Mouse (Mus musculus): ENCODE data around the gene Ampd2. TPM values are rescaled to one million over a fixed set of nuclear protein-coding genes. Genes with fewer than 3 reads are reported as not detected.

The Ampd2 gene
- total RNA-seq, 2 experiments from 2014 or later: 79.3 to 92.2 TPM

DNA sequence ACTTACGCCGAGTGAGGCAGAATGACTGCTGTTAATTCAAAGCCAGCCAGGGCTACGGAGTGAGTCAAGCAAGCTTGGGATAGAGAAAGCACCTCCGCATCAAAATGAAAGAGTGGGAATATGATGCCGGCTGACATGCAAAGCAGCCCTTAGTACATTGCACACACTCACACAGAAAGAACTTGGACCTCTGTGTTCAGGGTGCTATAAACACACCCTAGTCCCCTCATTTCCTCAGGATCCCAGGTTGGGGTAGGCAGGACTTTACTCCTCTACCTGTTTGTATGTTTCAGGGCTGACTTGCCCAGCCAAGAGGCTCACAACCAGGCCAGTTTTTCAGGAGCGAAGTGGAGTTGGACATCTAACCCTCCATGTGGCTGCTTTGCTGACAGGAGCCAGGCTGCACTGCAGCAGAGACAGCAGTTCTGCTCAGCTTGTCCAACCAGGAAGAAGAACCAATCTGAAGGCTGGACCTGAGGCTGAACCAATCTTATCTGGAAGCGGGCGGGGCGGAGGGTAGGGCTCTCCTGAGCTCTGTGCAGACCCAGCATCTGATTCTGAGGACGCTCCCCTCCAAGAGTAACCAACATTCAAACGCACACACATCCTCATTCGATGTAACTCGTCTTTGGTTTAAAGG, 17.1 kb downstream of the Ampd2 start:
- peak; percentile 59 for DNase-seq

GRCm38 (mm10) chr3:108068826-108069225, 17.6 kb downstream of the Ampd2 start:
- peak; percentile 6 for DNase-seq

DNA sequence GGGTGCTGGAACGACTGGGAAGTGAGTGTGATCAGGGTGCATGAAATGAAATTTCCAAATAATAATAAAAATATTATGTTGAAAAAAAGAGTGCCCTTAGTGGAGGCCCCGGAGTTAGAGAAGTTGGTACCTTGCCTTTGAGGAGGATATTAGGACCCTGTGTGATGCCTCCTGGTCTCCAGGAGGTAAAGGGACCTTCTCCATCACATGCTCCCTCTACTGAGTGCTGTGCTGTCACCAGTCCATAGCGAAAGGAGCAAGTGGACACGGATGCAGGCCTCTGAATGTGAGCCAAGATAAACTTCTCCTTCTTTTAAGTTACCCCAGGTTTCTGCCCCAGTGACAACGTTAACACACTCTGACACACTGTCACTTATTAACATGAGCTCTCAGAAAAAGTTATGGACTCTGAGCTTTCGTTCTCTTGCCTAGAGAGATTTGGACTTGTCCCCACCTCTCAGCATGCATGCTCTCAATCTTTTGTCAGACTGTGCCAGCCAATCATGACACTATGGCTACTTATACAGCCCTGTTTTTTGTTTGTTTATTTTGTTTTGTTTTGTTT, 19.0 kb downstream of the Ampd2 start:
- no peak for DNase-seq

GRCm38 (mm10) chr3:108065551-108065950, 20.9 kb downstream of the Ampd2 start:
- DNase-seq: no peak

- DNase-seq: no peak
Observed at GRCm38 (mm10) chr3:108064672-108065071, 21.8 kb downstream of the Ampd2 start.

DNA sequence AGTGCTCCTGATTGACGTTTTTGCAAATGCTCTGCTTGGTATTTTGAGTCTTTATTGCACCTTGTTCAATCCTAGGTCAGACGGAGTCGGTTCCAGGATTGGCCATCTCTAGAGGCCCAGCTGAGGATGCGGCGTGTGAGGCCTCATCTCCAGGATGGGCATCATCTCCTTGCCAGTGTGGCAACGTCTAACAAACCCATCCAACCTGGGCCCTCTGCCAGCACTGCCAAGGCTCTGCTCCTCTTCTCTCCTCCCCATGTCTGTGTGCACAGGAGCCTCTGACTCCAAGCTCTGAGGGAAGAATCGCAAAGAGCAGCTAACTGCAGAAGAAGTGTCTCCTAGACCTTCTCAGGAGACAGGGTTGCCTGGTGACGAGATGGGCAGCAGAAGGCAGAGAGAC, 23.8 kb downstream of the Ampd2 start:
- peak; percentile 56 for DNase-seq

DNA sequence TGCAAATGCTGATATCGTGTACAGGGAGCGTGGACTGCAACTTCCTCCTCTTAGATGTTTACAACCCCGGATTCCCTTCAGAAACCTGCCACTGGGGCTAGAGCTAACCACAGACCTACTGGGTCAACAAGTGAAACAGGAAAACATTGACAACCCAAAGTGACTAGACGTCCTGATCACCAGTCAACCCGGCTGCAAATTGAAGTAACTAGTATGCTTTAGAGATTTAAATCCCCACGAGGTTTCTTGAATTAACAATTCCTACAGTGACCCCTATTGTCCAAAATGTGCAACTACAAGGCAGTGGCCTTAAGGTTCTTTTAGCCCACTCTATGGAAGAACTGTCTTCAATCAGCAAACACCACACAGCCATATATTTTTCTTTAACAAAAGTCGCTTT, 25.0 kb downstream of the Ampd2 start:
- DNase-seq: peak; percentile 66

DNA sequence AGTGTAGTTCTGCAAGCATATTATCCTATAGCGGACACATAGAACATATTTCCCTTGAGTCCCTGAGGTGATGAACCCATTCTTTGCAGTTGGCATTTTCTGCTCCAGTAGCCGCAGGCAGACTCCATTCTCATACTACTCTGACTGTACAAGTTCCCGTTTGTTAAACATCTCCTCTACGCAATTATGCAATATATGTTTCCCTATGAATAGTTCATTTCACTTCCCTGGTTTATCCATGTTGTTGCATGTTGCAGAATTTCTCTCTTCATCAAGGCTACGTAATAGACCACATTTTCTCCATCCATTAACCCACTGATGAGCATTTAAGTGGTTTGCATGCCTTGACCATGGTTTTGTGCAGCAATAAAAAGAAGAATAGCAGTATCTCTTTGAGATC, 36.0 kb downstream of the Ampd2 start:
- no peak for DNase-seq

DNA sequence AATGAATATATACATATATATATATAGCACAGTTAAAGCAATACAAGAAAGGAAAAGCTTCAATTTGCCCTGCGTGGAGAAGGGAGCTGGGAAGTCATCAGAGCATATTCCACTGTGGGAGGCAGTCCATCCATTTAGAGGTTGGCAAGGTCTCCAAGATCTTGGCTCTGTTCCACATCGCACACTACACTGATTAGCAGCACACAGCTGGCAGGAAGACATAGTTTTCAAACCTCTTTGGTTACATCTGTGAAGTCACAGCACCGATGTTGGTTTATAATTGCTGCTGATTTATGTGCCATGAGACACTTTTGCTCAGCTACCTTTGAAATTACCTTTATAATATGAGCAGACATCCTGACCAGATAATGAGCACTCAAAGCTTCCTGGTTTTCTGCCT, 38.1 kb downstream of the Ampd2 start:
- DNase-seq: no peak

- DNase-seq: no peak
Observed at GRCm38 (mm10) chr3:108046944-108047655, 39.4 kb downstream of the Ampd2 start.

GRCm38 (mm10) chr3:108044394-108045140, 41.9 kb downstream of the Ampd2 start, which contains the start of gene Gstm4:
Gene Gstm4, minus strand, starts transcription at chr3:108044894.
- DNase-seq: peak; percentile 91

- no peak for DNase-seq
Observed at GRCm38 (mm10) chr3:108033156-108033555, 53.3 kb downstream of the Ampd2 start.

DNA sequence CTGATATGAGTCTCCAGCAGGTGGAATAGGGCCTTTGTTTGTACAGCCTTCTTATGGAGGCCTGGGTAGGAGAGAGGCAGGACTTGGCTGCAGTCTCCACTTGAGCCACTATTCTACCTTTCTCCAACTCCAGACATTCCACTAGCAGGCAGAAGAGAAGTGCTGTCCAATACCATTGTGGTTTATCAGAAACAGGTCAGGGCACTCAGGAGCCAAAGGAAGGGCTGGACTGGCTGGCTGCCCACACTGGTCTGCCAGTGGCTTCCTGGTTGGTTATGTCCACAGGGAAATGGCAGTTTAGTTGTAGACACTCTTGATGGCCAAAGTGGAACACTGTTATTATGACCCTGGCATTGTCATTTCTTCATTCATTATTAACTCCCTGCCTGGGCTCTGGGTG, 54.3 kb downstream of the Ampd2 start:
- peak; percentile 34 for DNase-seq

GRCm38 (mm10) chr3:108028641-108029365, 57.6 kb downstream of the Ampd2 start:
- no peak for DNase-seq

GRCm38 (mm10) chr3:108026597-108026996, 59.9 kb downstream of the Ampd2 start:
- no peak for DNase-seq

- DNase-seq: no peak
Observed at GRCm38 (mm10) chr3:108026049-108026448, 60.4 kb downstream of the Ampd2 start.

DNA sequence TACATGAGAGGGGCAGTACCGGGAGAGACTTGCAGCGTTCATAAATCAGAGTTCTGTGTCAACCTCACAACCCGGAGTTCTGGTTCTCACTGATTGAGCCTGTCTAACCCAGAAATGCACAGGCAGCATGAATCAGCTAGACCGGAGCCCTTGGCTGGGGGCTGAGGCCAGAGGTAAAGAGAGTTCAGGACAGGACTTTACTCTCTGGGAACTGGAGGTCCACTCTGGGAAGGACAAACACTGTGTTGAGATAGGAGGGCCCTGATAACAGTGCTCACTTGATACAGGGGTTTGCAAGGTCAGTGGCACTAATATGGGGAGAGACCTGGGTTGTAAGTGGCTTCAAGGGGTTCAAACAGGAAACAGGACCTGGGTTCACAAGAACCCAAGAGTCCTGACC, 61.1 kb downstream of the Ampd2 start:
- DNase-seq: peak; percentile 11

Other genes with a start within 250 kb of the Ampd2 start
- not detected for gene Eps8l3, start 209.4 kb downstream of the Ampd2 start, total RNA-seq (2021)
- gene Gstm5, start 190.8 kb downstream of the Ampd2 start, total RNA-seq (2021): 10 to 100 TPM; 30.1 to 32.3 TPM
- gene Gstm7, start 154.8 kb downstream of the Ampd2 start, total RNA-seq (2021): 10 to 100 TPM; 43.1 to 44.0 TPM
- 1 to 10 TPM; 3.9 to 5.6 TPM for gene Gstm6, start 142.9 kb downstream of the Ampd2 start, total RNA-seq (2021)
- under 1 TPM; 0.39 to 0.51 TPM for gene Gstm3, start 117.4 kb downstream of the Ampd2 start, total RNA-seq (2021)
- 100 to 1,000 TPM in 1 of 2 experiments, 10 to 100 TPM in 1; 95.5 to 101 TPM for gene Gstm2, start 100.2 kb downstream of the Ampd2 start, total RNA-seq (2021)
- gene Gstm1, start 68.7 kb downstream of the Ampd2 start, total RNA-seq (2021): 100 to 1,000 TPM; 131 to 144 TPM
- gene Gstm4, start 41.8 kb downstream of the Ampd2 start, total RNA-seq (2021): 10 to 100 TPM; 12.8 to 13.3 TPM
- gene Gnat2, start 6.1 kb upstream of the Ampd2 start, total RNA-seq (2021): 1 to 10 TPM; 6.6 to 6.8 TPM
- gene Gnai3, start 59.5 kb upstream of the Ampd2 start, total RNA-seq (2021): 100 to 1,000 TPM; 101 to 113 TPM
- gene Gpr61, start 68.2 kb upstream of the Ampd2 start, total RNA-seq (2021): under 1 TPM; 0.15 to 0.48 TPM
- gene Amigo1, start 99.7 kb upstream of the Ampd2 start, total RNA-seq (2021): 10 to 100 TPM; 13.1 to 18.4 TPM
- gene Cyb561d1, start 114.6 kb upstream of the Ampd2 start, total RNA-seq (2021): 1 to 10 TPM; 6.6 to 6.9 TPM
- 10 to 100 TPM in 1 of 2 experiments, 1 to 10 TPM in 1; 7.6 to 10.1 TPM for gene Atxn7l2, start 124.3 kb upstream of the Ampd2 start, total RNA-seq (2021)
- 10 to 100 TPM; 13.3 to 44.9 TPM for gene Sypl2, start 140.0 kb upstream of the Ampd2 start, total RNA-seq (2021)
- 10 to 100 TPM; 90.7 to 94.6 TPM for gene Psma5, start 170.3 kb upstream of the Ampd2 start, total RNA-seq (2021)
- 10 to 100 TPM; 46.1 to 48.8 TPM for gene Sort1, start 197.4 kb upstream of the Ampd2 start, total RNA-seq (2021)

All from adrenal gland, postnatal 10 days (tissue).